Mouse (Mus musculus) megakaryocyte-erythroid progenitor cell, adult 5 weeks (primary cell): ENCODE data around the gene Igbp1. TPM values are rescaled to one million over a fixed set of nuclear protein-coding genes. Genes with fewer than 3 reads are reported as not detected.

Source experiments
- polyA plus RNA-seq: library from polyadenylated mRNA; stranded (reverse); fragments of >175 nt; gene quantifications from 2 replicates; pipeline ENCODE4 v1.2.3, GENCODE M21; 2012

Gene Igbp1
- 22.1 and 30.9 TPM in 2 replicates for polyA plus RNA-seq

DNA sequence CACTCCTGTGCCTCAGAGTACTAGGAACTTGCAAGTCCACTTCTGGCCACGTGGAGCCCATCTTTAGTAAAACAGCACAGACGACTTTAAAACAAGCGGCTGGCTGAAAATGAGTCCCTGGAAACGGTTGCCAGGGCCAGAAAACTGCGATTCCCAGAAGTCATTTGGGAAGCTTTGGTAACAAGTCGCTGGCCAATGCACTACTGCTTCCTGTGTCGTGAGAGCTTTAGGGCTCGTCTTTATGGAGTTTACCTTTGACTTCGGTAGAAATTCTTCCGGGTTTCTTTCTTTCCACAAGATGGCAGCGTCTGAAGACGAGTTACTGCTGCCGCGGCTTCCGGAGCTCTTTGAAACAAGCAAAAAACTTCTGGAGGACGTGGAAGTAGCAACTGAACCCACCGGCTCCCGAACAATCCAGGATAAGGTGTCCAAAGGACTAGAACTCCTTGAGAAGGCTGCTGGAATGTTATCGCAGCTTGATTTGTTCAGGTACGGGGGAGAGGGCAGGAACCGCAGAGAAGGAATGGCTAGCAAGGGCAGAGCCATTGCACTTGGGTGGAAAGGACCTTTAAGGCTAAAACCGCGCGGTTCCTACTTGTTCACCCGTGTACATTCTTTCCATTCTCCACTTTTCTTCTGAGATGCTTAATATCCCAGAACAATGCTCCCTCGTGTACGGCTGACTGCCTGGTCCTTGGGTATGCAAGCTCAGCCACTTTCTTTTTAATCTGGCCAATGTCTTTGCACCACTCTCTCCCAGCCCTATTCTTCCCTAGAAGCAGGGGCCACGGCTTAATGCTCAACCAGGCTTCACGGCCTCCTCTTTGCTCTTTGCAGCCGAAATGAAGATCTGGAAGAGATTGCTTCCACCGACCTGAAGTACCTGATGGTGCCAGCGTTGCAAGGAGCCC is at the start of gene Igbp1:
Igbp1 (plus strand) TSS at position 224 of the 911 bp plus-strand sequence.

DNA sequence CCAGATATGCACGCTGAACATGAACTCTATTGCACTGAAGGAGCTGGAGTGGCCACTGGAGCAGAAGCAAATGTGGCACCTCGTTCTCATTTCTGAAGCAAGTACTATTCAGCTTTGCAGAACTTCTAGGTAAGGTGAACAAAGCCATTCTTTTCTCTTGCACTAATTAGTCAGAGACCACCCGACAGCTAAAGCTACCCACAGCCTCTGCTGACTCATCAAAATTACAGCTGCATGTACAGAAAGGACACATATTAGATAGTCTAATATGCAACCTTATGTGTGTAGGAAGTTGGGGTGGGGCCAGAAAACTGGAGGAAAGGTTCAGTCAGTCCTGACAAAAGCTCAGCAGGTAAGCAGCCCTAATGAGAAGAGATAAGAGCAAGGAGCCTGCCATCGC is 30.4 kb downstream of the Igbp1 start, which contains the start of gene Dgat2l6:
Dgat2l6 (plus strand) TSS at position 368 of the 400 bp plus-strand sequence.

Other genes with a start within 250 kb of the Igbp1 start
- gene Otud6a, start 65.3 kb upstream of the Igbp1 start, polyA plus RNA-seq = not detected in 2 replicates
- not detected in 2 replicates for gene Awat2, start 51.6 kb upstream of the Igbp1 start, polyA plus RNA-seq
- not detected in 2 replicates for gene Dgat2l6, start 30.5 kb downstream of the Igbp1 start, polyA plus RNA-seq
- gene Awat1, start 78.0 kb downstream of the Igbp1 start, polyA plus RNA-seq = not detected in 2 replicates
- gene P2ry4, start 100.6 kb downstream of the Igbp1 start, polyA plus RNA-seq = not detected in 2 replicates
- gene Arr3, start 111.2 kb downstream of the Igbp1 start, polyA plus RNA-seq = not detected in 2 replicates
- gene Kif4, start 131.4 kb downstream of the Igbp1 start, polyA plus RNA-seq = 2.2 and 2.3 TPM in 2 replicates
- 7.5 and 8.6 TPM in 2 replicates for gene Pdzd11, start 132.3 kb downstream of the Igbp1 start, polyA plus RNA-seq
- 0.06 and 0.09 TPM in 2 replicates for gene Gdpd2, start 235.6 kb downstream of the Igbp1 start, polyA plus RNA-seq